Mouse (Mus musculus) bone marrow macrophage, adult 2 months (primary cell): ENCODE measurements around the gene Dio2.

Experiments used
- CTCF ChIP-seq: IDR thresholded peaks from 2 replicates; pipeline ENCODE4 v1.5.1; 2012; ENCODE audit warnings: low read depth, mild to moderate bottlenecking, low read length, moderate library complexity
- POLR2A ChIP-seq: IDR thresholded peaks from 2 replicates; pipeline ENCODE4 v1.6.1; 2012; ENCODE audit warnings: mild to moderate bottlenecking, low read depth, low read length, borderline replicate concordance

DNA sequence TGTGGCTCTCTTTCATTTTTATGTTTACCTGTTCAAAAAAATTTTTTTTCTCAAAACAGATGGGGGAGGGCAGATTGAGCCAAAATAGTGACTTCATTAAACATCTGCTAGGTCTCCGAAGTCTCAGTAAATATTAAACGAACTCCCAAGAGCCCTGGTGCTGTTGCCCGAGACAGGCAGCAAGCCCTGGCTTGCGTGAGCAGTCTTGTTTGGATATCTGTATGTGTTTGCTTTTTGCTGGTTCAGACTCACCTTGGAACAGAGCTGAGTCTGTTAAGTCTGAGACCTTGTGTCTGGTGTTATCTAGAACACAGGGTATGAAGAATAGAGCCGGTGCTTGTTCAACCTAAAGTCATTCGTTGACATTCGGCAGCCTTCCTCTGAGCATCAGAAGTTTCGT is 13.1 kb downstream of the Dio2 start:
- no peak for TF ChIP-seq POLR2A
- TF ChIP-seq CTCF: no peak
